Mouse (Mus musculus) G1E (cell line): ENCODE measurements at regions not wholly inside any gene's neighbourhood (a gene's known extent, or its start where the extent isn't known, plus 50 kb on each side); places are given as distances from the start of the nearest gene placed in this dataset.

Experiments used
- CTCF ChIP-seq: IDR thresholded peaks from 2 replicates; pipeline ENCODE4 v1.5.1; 2012; ENCODE audit warnings: low read depth, low read length, inconsistent platforms, mixed read lengths
- GATA1 ChIP-seq: IDR thresholded peaks from 2 replicates; pipeline ENCODE4 v1.6.1; 2012; ENCODE audit warnings: borderline replicate concordance, low read length, inconsistent platforms, mixed read lengths
- POLR2AphosphoS5 ChIP-seq: IDR thresholded peaks from 2 replicates; pipeline ENCODE4 v1.6.1; 2012; ENCODE audit warnings: low read depth, low read length, inconsistent platforms; ENCODE audit not compliant: insufficient replicate concordance
- TAL1 ChIP-seq: conservative IDR thresholded peaks from 2 replicates; pipeline ENCODE4 v1.6.1; 2012; ENCODE audit warnings: low read depth, low read length, inconsistent platforms, mixed read lengths

GRCm38 (mm10) chr11:109071340-109071739 lies 72.8 kb downstream of the E030025P04Rik start:
- TF ChIP-seq GATA1 (no peak), CTCF (no peak), POLR2AphosphoS5 (no peak), TAL1 (no peak)
